Mouse (Mus musculus) cerebellum, adult 9-10 months (tissue): ENCODE results near the gene Fst.

Source experiments
- DNase-seq: peaks from one replicate; pipeline ENCODE4 v3.0.0; 2022

Gene Fst

GRCm38 (mm10) chr13:114406866-114407265 lies 51.9 kb downstream of the Fst start:
- no peak for DNase-seq

- DNase-seq, result no peak
Measured at GRCm38 (mm10) chr13:114406424-114406823, 52.3 kb downstream of the Fst start.

DNA sequence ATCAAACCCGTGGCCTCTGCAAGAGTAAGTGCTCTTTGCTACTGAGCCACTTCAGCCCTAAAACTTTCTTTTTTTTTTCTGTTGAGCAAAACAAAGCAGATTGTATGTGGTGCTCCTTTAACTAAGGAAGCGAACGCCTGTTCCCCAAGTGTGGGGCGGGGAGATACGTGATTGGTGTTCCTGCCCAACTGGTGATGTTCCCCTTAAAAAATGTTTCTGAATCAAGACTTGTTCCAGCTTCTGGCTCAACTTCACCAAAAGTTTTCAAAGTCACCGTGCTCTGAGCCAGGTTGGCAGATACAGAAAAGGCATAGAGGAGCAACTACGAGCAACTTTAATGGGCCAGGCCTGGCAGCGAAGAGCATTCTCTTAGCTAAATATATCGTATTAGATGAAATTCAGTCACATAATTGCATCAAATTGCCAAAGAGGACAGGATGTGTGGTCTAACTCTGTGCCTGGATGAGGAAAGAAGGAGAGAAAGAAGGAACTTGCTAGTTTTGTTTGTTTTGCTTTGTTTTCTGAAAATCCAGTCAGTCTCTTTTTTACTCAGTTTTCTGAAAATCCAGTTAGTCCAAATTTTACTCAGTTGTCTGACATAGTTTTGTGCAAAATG lies 53.5 kb downstream of the Fst start:
- DNase-seq, result no peak
